Mouse (Mus musculus) ES-Bruce4 (cell line): ENCODE results near the gene Neto2. TPM values are rescaled to one million over a fixed set of nuclear protein-coding genes. Genes with fewer than 3 reads are reported as not detected.

ENCODE experiments used
- H3K27ac ChIP-seq: 2 replicates; pipeline ENCODE4 v1.5.1; 2012; ENCODE audit warnings: low read length, inconsistent platforms; ENCODE audit not compliant: insufficient read depth
- H3K27me3 ChIP-seq: 2 replicates; pipeline ENCODE4 v1.6.1; 2012; ENCODE audit warnings: mild to moderate bottlenecking, low read length, inconsistent platforms; ENCODE audit not compliant: control insufficient read depth, poor library complexity, insufficient read depth, severe bottlenecking
- H3K36me3 ChIP-seq: 2 replicates; pipeline ENCODE4 v1.6.1; 2012; ENCODE audit warnings: inconsistent platforms, mild to moderate bottlenecking, low read length, moderate library complexity; ENCODE audit not compliant: control insufficient read depth, poor library complexity, insufficient read depth, severe bottlenecking
- H3K4me1 ChIP-seq: one replicate; pipeline ENCODE4 v1.8.1; 2011; ENCODE audit warnings: low read length; ENCODE audit not compliant: control insufficient read depth, insufficient read depth
- H3K4me3 ChIP-seq: 2 replicates; pipeline ENCODE4 v1.5.1; 2011; ENCODE audit warnings: low read depth, mild to moderate bottlenecking, low read length
- H3K9ac ChIP-seq: 2 replicates; pipeline ENCODE4 v1.6.1; 2012; ENCODE audit warnings: low read depth, mild to moderate bottlenecking, inconsistent platforms; ENCODE audit not compliant: poor library complexity, severe bottlenecking
- H3K9me3 ChIP-seq: replicated peaks from 2 replicates; pipeline ENCODE4 v1.6.1; 2012; ENCODE audit warnings: mild to moderate bottlenecking, low read length, inconsistent platforms; ENCODE audit not compliant: control insufficient read depth, poor library complexity, insufficient read depth, severe bottlenecking
- CTCF ChIP-seq: IDR thresholded peaks from one replicate; pipeline ENCODE4 v1.8.1; 2011; ENCODE audit warnings: low read depth, low read length
- EP300 ChIP-seq: IDR thresholded peaks from 2 replicates; pipeline ENCODE4 v1.6.1; 2011; ENCODE audit warnings: low read depth, low read length; ENCODE audit not compliant: insufficient read depth
- POLR2A ChIP-seq: IDR thresholded peaks from one replicate; pipeline ENCODE4 v1.8.1; 2011; ENCODE audit warnings: low read length; ENCODE audit not compliant: insufficient read depth
- polyA plus RNA-seq: library from polyadenylated mRNA; stranded (reverse); fragments of >200 nt; gene quantifications from 2 replicates; pipeline ENCODE4 v1.2.4, GENCODE M21; 2011; ENCODE audit warnings: low read depth; ENCODE audit not compliant: missing spikeins, insufficient read depth, insufficient read length

Gene Neto2
- polyA plus RNA-seq, 1 experiment, result 2.6 TPM

DNA sequence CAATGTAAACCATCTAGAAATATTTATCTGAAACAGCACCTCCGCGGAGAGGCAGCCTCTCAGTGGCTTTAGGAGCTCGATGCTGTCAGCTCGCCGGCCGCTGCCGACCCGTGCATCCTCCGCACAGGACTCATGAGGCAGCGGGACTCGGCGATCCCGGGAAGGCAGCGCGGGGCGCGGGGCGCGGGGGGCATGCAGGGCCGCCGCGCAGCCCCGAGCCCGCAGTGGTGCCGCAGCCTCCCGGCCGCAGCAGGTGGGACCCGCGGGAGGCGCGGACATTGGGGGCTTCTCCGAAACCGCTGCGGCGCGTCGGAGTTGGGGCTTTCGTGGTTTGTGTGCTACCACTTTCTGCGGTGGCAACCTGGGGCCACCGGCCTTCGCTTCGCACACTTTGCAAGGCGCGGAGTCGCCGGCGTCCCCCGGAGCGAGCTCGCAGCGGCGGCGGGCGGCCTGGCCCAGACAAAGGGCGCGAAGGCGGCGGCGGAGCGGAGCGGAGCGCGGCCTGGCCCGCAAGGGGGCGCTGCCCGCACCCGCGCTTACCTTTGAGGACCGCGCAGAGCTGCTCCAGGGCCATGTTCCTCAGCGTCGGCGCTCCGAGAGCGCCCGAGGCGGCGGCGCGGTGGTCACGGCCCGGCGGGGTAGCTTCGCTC, 498 bp downstream of the Neto2 start:
- H3K4me3 ChIP-seq, result peak overlapping the region; percentile 45
- peaks cover 24% of the 10 kb centered on the region for H3K27me3 ChIP-seq
- peak; percentile 56 for TF ChIP-seq CTCF
- no peak for TF ChIP-seq EP300
- no peak for TF ChIP-seq POLR2A
- H3K9ac ChIP-seq, result peak overlapping the region; percentile 80
- H3K4me1 ChIP-seq, result no peaks in the 10 kb centered on the region
- H3K27ac ChIP-seq, result no peak overlapping the region
- 0 out of 2 replicates have a peak, but pooled peaks cover 6% of the 10 kb centered on the region for H3K9me3 ChIP-seq
- no peaks in the 10 kb centered on the region for H3K36me3 ChIP-seq

DNA sequence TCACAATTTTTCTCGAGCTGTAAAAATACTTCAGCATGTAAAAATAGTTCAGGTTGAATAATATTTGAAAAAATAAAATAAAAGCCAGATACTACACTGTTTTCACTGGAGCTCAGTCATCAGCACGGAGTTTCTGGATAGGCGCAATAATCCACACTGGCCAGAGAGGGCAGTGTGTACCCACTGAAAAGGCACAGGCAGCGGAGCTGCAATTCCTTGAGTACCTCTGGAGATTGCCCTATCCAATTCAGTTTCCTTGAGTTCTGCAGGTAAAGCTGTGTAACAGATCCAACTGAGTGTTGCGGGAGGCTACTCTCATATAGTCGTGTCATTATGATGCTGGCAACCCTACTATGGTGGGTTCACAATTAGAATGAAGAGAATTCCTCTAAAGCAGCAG, 1.7 kb downstream of the Neto2 start:
- Histone ChIP-seq H3K9me3 (0 out of 2 replicates have a peak, but pooled peaks cover 6% of the 10 kb centered on the region), H3K4me3 (no peak overlapping the region)
- no peak for TF ChIP-seq POLR2A
- TF ChIP-seq CTCF, result peak; percentile 88
- no peak for TF ChIP-seq EP300

DNA sequence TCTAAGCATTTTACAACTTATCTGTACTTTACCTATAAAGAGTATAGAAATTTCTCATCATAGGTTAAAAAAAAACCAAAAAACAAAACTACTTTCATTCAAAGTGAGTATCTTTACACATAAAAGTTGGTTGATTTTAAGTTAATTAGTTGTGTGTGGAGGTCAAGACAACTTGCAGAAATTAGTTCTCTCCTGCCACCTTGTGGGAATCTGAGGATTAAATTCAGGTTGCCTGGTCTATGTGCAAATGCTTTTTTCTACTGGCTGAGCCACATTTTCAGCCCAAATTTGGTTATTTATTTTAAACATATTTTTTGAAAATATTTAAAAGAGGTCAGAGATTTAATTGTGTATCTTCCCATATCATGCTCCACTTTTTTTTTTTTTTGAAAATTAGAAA, 35.6 kb downstream of the Neto2 start:
- Histone ChIP-seq H3K4me3 (no peak overlapping the region), H3K36me3 (no peaks in the 10 kb centered on the region; the same call in 1 of the 2 replicates), H3K9ac (no peak overlapping the region), H3K4me1 (no peaks in the 10 kb centered on the region), H3K27me3 (no peaks in the 10 kb centered on the region), H3K27ac (no peak overlapping the region), H3K9me3 (peaks cover 10% of the 10 kb centered on the region)
- TF ChIP-seq EP300 (no peak), POLR2A (no peak), CTCF (no peak)

More for the DNA sequence above, 1.7 kb downstream of the Neto2 start:
- Histone ChIP-seq H3K4me1 (no peaks in the 10 kb centered on the region), H3K36me3 (no peaks in the 10 kb centered on the region), H3K27me3 (peaks cover 24% of the 10 kb centered on the region), H3K9ac (no peak overlapping the region), H3K27ac (no peak overlapping the region)

DNA sequence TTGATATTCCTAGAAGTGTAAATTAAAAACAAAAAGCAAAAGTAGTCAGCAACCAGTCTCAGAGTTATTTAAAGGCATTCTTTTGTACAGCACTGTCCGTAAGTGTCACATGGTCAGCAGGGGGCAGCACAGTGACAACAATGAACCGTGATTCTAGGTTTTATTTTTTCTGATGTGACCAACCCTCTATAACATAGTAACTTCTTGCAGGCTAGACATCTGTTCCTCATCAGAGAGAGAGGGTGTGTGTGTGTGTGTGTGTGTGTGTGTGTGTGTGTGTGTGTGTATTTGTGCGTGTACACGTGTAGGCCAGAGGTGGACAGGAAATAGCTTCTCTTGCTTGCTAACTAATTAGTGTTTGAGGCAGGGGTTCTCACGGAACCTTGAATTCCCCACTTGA, 38.7 kb downstream of the Neto2 start:
- Histone ChIP-seq H3K27ac (no peak overlapping the region), H3K9ac (no peak overlapping the region), H3K9me3 (peaks cover 10% of the 10 kb centered on the region), H3K36me3 (no peaks in the 10 kb centered on the region; the same call in 1 of the 2 replicates), H3K4me1 (no peaks in the 10 kb centered on the region), H3K4me3 (no peak overlapping the region), H3K27me3 (no peaks in the 10 kb centered on the region)
- TF ChIP-seq CTCF (no peak), POLR2A (no peak), EP300 (no peak)

DNA sequence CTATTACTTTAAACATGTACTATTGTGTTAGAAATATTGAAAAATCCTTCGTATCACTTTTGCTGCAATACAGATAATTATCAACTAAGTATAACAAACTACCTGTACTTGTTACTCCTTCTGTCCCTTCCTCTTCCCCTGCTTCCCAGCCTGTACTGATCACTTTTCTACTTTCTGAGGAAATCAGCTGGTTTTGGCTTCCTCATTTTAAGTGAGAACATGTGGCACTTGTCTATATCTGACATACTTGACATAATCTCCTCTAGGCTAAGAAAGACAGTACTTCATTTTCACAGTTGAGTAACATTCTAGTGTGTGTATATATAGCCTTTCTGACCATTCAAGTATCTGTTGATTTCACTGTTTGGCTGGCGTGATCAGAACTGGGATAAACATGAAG, 49.5 kb downstream of the Neto2 start:
- H3K9me3 ChIP-seq, result no peaks in the 10 kb centered on the region
- no peak overlapping the region for H3K27ac ChIP-seq
- TF ChIP-seq POLR2A (no peak), EP300 (no peak), CTCF (no peak)
- H3K4me3 ChIP-seq, result no peak overlapping the region
- no peaks in the 10 kb centered on the region for H3K27me3 ChIP-seq
- H3K4me1 ChIP-seq, result no peaks in the 10 kb centered on the region
- H3K9ac ChIP-seq, result no peak overlapping the region
- no peaks in the 10 kb centered on the region for H3K36me3 ChIP-seq

DNA sequence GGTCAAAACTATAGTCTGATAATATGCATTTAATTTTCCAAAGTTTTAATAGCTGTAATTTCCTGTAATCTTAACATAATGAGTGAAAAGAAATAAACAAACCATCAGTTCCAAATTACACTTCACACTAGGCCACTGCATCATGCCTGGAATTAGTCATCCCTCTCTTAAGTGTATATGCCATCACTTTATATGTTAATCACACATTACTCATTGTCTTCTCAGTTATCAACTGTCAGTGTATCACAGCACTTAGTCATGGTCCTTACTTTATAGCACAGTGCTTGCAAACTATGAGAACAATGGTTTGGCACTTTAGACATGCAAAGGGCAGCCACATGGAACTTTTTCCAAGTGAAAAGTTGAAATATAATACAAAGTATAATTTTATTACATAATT, 52.2 kb downstream of the Neto2 start:
- Histone ChIP-seq H3K27me3 (no peaks in the 10 kb centered on the region), H3K4me3 (no peak overlapping the region), H3K36me3 (no peaks in the 10 kb centered on the region), H3K9me3 (no peaks in the 10 kb centered on the region), H3K9ac (no peak overlapping the region), H3K27ac (no peak overlapping the region), H3K4me1 (no peaks in the 10 kb centered on the region)
- TF ChIP-seq EP300 (no peak), POLR2A (no peak), CTCF (no peak)
